Comparison of ENCODE assay signal across 8 mouse cellular contexts in genomic region chr12:71544401-71545159, GRCm38 (mm10).
DNase-seq lines count a peak whose midpoint lies in the region; ATAC-seq lines count a peak whose summit lies in the region.

No protein-coding gene starts in this region.

- 42% methylated on average over 8 of the region's 8 CpGs for WGBS in heart, embryonic 15.5 days
- WGBS in hindbrain, embryonic 13.5 days: 72% methylated on average over 8 of the region's 8 CpGs

- peaks cover 15% of the 10 kb centered on the region for H3K4me1 ChIP-seq in heart, embryonic 15.5 days (replicated peaks)
- H3K4me1 ChIP-seq in hindbrain, embryonic 13.5 days (replicated peaks): peaks cover 31% of the 10 kb centered on the region

- no peak for ATAC-seq in heart, embryonic 15.5 days (replicated peaks; ENCODE audit: insufficient number of reproducible peaks, insufficient read depth, low FRiP score, low read depth)
- ATAC-seq in hindbrain, embryonic 13.5 days (ENCODE audit: low FRiP score): no peak

- peak overlapping the region; percentile 64 for H3K27ac ChIP-seq in heart, embryonic 15.5 days
- no peak overlapping the region; the same call in 1 of the 2 replicates for H3K27ac ChIP-seq in hindbrain, embryonic 13.5 days

- H3K27me3 ChIP-seq in heart, embryonic 15.5 days: no peaks in the 10 kb centered on the region
- no peaks in the 10 kb centered on the region for H3K27me3 ChIP-seq in hindbrain, embryonic 13.5 days

- H3K9me3 ChIP-seq in heart, embryonic 15.5 days (replicated peaks): no peaks in the 10 kb centered on the region
- H3K9me3 ChIP-seq in hindbrain, embryonic 13.5 days: no peaks in the 10 kb centered on the region

- H3K36me3 ChIP-seq in heart, embryonic 15.5 days: no peaks in the 10 kb centered on the region
- H3K36me3 ChIP-seq in hindbrain, embryonic 13.5 days: no peaks in the 10 kb centered on the region

- H3K9ac ChIP-seq in heart, embryonic 15.5 days: no peak overlapping the region
- H3K9ac ChIP-seq in hindbrain, embryonic 13.5 days: no peak overlapping the region

- no peak overlapping the region for H3K4me3 ChIP-seq in heart, embryonic 15.5 days
- H3K4me3 ChIP-seq in hindbrain, embryonic 13.5 days: no peak overlapping the region

- intact Hi-C loops in heart, postnatal 14 days (cut with DNase I): no loop called here

- peak; percentile 83 for DNase-seq in heart, adult 11 months
- no peak for DNase-seq in heart, postnatal 14 days
- peak; percentile 82 for DNase-seq in right cerebral cortex, adult 18-20 months
- DNase-seq in right cerebral cortex, postnatal 14 days: no peak
- DNase-seq in right cerebral cortex, postnatal 36 days (ENCODE audit: low spot score in 2 of 2): peak; percentile 42 to 80
- DNase-seq in retina, postnatal 1 day: no peak

- no peak overlapping the region for H3K4me2 ChIP-seq in heart, embryonic 15.5 days
- no peak overlapping the region for H3K4me2 ChIP-seq in hindbrain, embryonic 13.5 days

Comparison
In these comparisons a context has a peak if more than half of its experiments do, and no peak if none do; other contexts are left out.
1. DNase-seq: peak in heart, adult 11 months (single experiment), right cerebral cortex, adult 18-20 months (single experiment) and right cerebral cortex, postnatal 36 days (2 of 2); none in heart, postnatal 14 days (0 of 2), right cerebral cortex, postnatal 14 days (single experiment) and retina, postnatal 1 day (single experiment).